Mouse (Mus musculus) cortical plate, adult 2 months (tissue): ENCODE results near the gene Palmd.

Experiments used
- CTCF ChIP-seq: fragments of 200-500 bp; IDR thresholded peaks from 2 replicates; pipeline ENCODE4 v1.5.1; 2011; ENCODE audit warnings: mild to moderate bottlenecking, control low read depth, low read length; ENCODE audit not compliant: insufficient read depth; ENCODE audit errors: extremely low read depth
- POLR2A ChIP-seq: fragments of 200-500 bp; IDR thresholded peaks from 2 replicates; pipeline ENCODE4 v1.6.1; 2011; ENCODE audit warnings: mild to moderate bottlenecking, low read length, control low read depth; ENCODE audit not compliant: insufficient read depth; ENCODE audit errors: extremely low read depth

GRCm38 (mm10) chr3:116960414-116960813 lies 8.4 kb downstream of the Palmd start:
- no peak for TF ChIP-seq CTCF
- no peak for TF ChIP-seq POLR2A
